Mouse (Mus musculus): Measurements from ENCODE around the gene Ccdc9b. TPM values are rescaled to one million over a fixed set of nuclear protein-coding genes. Genes with fewer than 3 reads are reported as not detected.

Ccdc9b gene
- polyA plus RNA-seq (2012; fragmentation: generic; extraction: Trizol) = 9.3 TPM
- long read RNA-seq, experiment 1, partial matches to known transcripts = 0 of 12 reads
- long read RNA-seq, experiment 1, other reads (novel, unspliced or antisense) = 12 of 12 reads
- long read RNA-seq, experiment 2, full-length matches to known transcripts = 36 of 94 reads
- long read RNA-seq, experiment 2, partial matches to known transcripts = 9 of 94 reads
- long read RNA-seq, experiment 2, other reads (novel, unspliced or antisense) = 49 of 94 reads

DNA sequence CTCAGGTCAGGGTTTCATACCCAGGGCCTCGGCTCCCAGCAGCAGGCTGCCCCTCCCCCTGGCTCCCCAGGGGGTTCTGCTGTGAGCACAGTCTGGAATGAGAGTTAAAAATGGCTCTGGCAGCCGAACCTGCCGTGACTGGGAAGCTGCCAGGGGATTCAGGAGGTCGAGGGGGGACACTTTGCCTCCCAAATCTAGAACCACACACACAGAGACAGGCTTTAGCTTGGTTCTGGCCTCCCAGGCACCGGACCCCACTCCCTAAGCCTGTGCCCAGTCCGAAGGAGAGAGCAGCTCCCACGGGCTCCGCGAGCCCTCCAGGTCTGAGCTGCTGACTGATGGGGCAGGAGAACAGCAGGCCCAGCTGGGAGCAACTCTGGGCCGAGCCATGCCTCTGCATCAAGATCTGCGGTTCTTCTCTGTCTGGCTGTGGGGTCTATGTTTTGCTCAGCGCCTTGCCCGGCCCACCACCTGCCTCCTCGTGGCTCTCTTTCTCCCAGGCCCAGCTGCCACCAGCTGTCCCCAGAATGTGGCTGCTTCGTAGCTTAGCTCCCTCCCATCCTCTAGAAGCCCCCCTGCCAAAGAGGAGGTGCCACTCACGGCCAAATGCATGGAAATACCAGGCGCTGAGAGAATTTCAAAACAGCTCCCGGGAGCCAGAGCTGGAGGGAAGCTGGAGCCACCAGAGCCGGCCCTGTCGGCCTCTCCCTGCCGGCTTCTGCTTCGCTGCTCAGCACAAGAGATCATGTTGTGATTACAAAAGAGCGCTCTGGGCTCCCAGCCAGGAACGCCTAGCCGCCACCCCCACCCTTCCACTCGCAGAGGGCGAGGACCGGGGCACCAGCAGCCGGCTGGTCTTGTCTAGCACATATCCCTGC is at the start of gene Ccdc9b:
Ccdc9b (minus strand) TSS at position 756 of the 878 bp plus-strand sequence.
- H3K79me2 ChIP-seq (ENCODE audit: control insufficient read depth, insufficient read depth) = peaks cover 43% of the 10 kb centered on the region
- peak within 1 kb of the TSS; percentile 46 for H3K4me3 ChIP-seq (ENCODE audit: insufficient read depth, poor library complexity, severe bottlenecking)
- peaks cover 34% of the 10 kb centered on the region for H3K36me3 ChIP-seq (ENCODE audit: control insufficient read depth, insufficient read depth)
- TF ChIP-seq MYOG (IDR thresholded peaks at IDR 0.05; ENCODE audit: control insufficient read depth, extremely low read depth, insufficient read length) (no peak), CEBPB (IDR thresholded peaks at IDR 0.05; ENCODE audit: low read depth) (peak; percentile 39), CTCF (IDR thresholded peaks at IDR 0.05; ENCODE audit: control insufficient read depth, insufficient read depth, insufficient read length) (no peak), MYOD1 (IDR thresholded peaks at IDR 0.05; ENCODE audit: control insufficient read depth, insufficient read length, low read depth) (no peak), FOSL1 (IDR thresholded peaks at IDR 0.05; ENCODE audit: insufficient read depth, low read length, poor library complexity, severe bottlenecking) (no peak), MAX (IDR thresholded peaks at IDR 0.05) (peak; percentile 51), USF1 (IDR thresholded peaks at IDR 0.05; ENCODE audit: low read depth) (no peak)
- H3K27me3 ChIP-seq (ENCODE audit: control insufficient read depth, insufficient read depth, insufficient read length) = no peaks in the 10 kb centered on the region
- H3K79me3 ChIP-seq (ENCODE audit: low read depth) = peaks cover 10% of the 10 kb centered on the region
- peak within 1 kb of the TSS; percentile 88 for H3ac ChIP-seq (ENCODE audit: control insufficient read depth, insufficient read length, low read depth)

DNA sequence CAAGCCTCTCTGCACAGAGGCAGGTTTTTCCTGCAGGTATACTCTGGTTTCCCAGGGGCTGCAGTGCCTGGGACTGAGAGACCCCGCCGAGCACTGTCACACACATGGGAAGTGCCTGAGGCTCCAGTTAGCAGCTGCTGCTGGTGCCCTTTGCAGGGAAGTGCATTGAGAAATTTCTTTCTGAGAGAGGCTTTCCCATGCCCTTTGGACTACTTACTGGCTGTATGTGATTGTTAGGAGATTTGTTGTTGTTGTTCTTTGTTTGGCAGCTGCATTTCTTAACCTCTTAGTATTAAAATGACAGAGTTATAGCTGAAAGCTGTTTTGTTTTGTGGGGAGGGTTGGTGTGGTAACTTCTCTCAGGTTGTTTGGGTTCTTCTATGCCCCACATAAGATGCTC is 48.4 kb upstream of the Ccdc9b start:
- Histone ChIP-seq H3K4me3 (ENCODE audit: insufficient read depth, poor library complexity, severe bottlenecking) (no peak overlapping the region), H3K79me2 (ENCODE audit: control insufficient read depth, insufficient read depth) (peaks cover 12% of the 10 kb centered on the region), H3K36me3 (ENCODE audit: control insufficient read depth, insufficient read depth) (no peaks in the 10 kb centered on the region), H3K79me3 (ENCODE audit: low read depth) (peaks cover 5% of the 10 kb centered on the region), H3ac (ENCODE audit: control insufficient read depth, insufficient read length, low read depth) (no peak overlapping the region), H3K27me3 (ENCODE audit: control insufficient read depth, insufficient read depth, insufficient read length) (no peaks in the 10 kb centered on the region)
- no peak for TF ChIP-seq CEBPB (IDR thresholded peaks at IDR 0.05; ENCODE audit: low read depth)
- TF ChIP-seq FOSL1 (IDR thresholded peaks at IDR 0.05; ENCODE audit: insufficient read depth, low read length, poor library complexity, severe bottlenecking) = no peak

DNA sequence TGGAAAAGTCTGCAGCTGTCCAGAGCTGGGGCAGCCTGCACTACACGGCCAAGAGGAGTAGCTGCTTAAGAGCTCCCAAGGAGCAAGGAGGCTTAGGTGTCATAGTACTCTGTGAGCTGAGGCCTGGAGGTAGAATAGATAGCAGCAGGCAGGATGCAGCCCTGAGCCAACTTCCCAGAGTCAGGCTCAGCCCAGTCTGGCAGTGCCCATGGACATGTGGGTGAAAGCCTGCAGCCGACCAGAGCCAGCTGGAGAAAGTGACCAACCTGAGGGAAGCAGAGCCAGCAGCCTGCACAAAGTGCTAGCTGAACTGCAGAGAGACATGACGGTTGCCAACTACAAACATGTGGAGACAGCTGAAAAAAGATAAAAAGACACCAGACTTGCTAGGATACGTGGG is 44.4 kb upstream of the Ccdc9b start:
- no peaks in the 10 kb centered on the region for H3K36me3 ChIP-seq (ENCODE audit: control insufficient read depth, insufficient read depth)
- no peaks in the 10 kb centered on the region for H3K27me3 ChIP-seq (ENCODE audit: control insufficient read depth, insufficient read depth, insufficient read length)
- no peak for TF ChIP-seq FOSL1 (IDR thresholded peaks at IDR 0.05; ENCODE audit: insufficient read depth, low read length, poor library complexity, severe bottlenecking)
- TF ChIP-seq CEBPB (IDR thresholded peaks at IDR 0.05; ENCODE audit: low read depth) = no peak
- TF ChIP-seq MYOG (IDR thresholded peaks at IDR 0.05; ENCODE audit: control insufficient read depth, extremely low read depth, insufficient read length) = no peak
- TF ChIP-seq USF1 (IDR thresholded peaks at IDR 0.05; ENCODE audit: low read depth) = no peak
- no peak for TF ChIP-seq MAX (IDR thresholded peaks at IDR 0.05)
- TF ChIP-seq MYOD1 (IDR thresholded peaks at IDR 0.05; ENCODE audit: control insufficient read depth, insufficient read length, low read depth) = no peak
- no peak for TF ChIP-seq CTCF (IDR thresholded peaks at IDR 0.05; ENCODE audit: control insufficient read depth, insufficient read depth, insufficient read length)
- H3K79me2 ChIP-seq (ENCODE audit: control insufficient read depth, insufficient read depth) = no peaks in the 10 kb centered on the region
- H3K4me3 ChIP-seq (ENCODE audit: insufficient read depth, poor library complexity, severe bottlenecking) = no peak overlapping the region
- H3ac ChIP-seq (ENCODE audit: control insufficient read depth, insufficient read length, low read depth) = no peak overlapping the region
- no peaks in the 10 kb centered on the region for H3K79me3 ChIP-seq (ENCODE audit: low read depth)

DNA sequence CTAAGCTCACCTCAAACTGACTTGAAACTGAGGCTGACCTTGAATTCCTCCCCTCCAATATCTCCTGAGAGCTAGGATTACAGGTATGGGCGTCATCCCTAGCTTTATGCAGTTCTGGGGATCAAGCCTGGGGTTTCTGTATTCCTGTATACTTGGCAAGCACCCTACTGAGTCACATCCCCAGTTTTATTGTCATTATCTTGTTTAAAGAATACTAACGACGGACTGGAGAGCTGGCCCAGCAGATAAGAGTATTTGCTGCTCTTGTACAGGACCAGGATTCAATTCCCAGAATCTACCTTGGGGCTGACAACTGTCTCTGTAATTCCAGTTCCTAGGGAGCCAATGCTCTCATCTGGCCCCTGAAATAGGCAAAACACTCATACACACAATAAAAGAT is 43.3 kb upstream of the Ccdc9b start:
- no peak overlapping the region for H3ac ChIP-seq (ENCODE audit: control insufficient read depth, insufficient read length, low read depth)
- H3K36me3 ChIP-seq (ENCODE audit: control insufficient read depth, insufficient read depth) = no peaks in the 10 kb centered on the region
- H3K27me3 ChIP-seq (ENCODE audit: control insufficient read depth, insufficient read depth, insufficient read length) = no peaks in the 10 kb centered on the region
- no peaks in the 10 kb centered on the region for H3K79me2 ChIP-seq (ENCODE audit: control insufficient read depth, insufficient read depth)
- H3K79me3 ChIP-seq (ENCODE audit: low read depth) = no peaks in the 10 kb centered on the region
- TF ChIP-seq MYOD1 (IDR thresholded peaks at IDR 0.05; ENCODE audit: control insufficient read depth, insufficient read length, low read depth) (no peak), MYOG (IDR thresholded peaks at IDR 0.05; ENCODE audit: control insufficient read depth, extremely low read depth, insufficient read length) (no peak), FOSL1 (IDR thresholded peaks at IDR 0.05; ENCODE audit: insufficient read depth, low read length, poor library complexity, severe bottlenecking) (no peak)
- H3K4me3 ChIP-seq (ENCODE audit: insufficient read depth, poor library complexity, severe bottlenecking) = no peak overlapping the region

DNA sequence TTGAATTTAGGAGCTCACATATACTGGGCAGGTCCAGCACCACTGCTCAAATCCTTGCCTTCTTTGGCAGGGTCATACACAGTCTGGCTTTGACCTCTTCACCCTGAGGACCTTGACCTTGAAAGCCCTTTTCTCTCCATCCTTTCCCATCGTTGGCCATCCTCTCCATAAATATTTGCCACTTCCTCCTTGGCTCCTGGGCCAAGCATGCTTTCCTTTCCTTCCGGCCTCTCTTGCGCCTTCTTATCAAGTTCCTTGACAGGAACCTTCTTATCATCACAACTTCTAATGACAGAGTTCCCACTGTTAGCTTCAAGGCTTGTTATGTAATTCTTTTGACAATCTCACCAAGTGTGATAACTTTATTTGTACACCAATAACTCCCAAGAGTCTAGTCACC is 42.7 kb upstream of the Ccdc9b start:
- H3ac ChIP-seq (ENCODE audit: control insufficient read depth, insufficient read length, low read depth) = no peak overlapping the region
- no peaks in the 10 kb centered on the region for H3K36me3 ChIP-seq (ENCODE audit: control insufficient read depth, insufficient read depth)
- H3K79me3 ChIP-seq (ENCODE audit: low read depth) = no peaks in the 10 kb centered on the region
- TF ChIP-seq MAX (IDR thresholded peaks at IDR 0.05) (no peak), MYOG (IDR thresholded peaks at IDR 0.05; ENCODE audit: control insufficient read depth, extremely low read depth, insufficient read length) (no peak), FOSL1 (IDR thresholded peaks at IDR 0.05; ENCODE audit: insufficient read depth, low read length, poor library complexity, severe bottlenecking) (no peak), CTCF (IDR thresholded peaks at IDR 0.05; ENCODE audit: control insufficient read depth, insufficient read depth, insufficient read length) (no peak), CEBPB (IDR thresholded peaks at IDR 0.05; ENCODE audit: low read depth) (no peak), MYOD1 (IDR thresholded peaks at IDR 0.05; ENCODE audit: control insufficient read depth, insufficient read length, low read depth) (no peak), USF1 (IDR thresholded peaks at IDR 0.05; ENCODE audit: low read depth) (no peak)
- no peaks in the 10 kb centered on the region for H3K27me3 ChIP-seq (ENCODE audit: control insufficient read depth, insufficient read depth, insufficient read length)
- H3K79me2 ChIP-seq (ENCODE audit: control insufficient read depth, insufficient read depth) = no peaks in the 10 kb centered on the region
- no peak overlapping the region for H3K4me3 ChIP-seq (ENCODE audit: insufficient read depth, poor library complexity, severe bottlenecking)
